Mouse (Mus musculus) liver, embryonic 14.5 days (tissue): Measurements from ENCODE around the gene Ppm1m.

Experiments
- CTCF ChIP-seq: IDR thresholded peaks from 2 replicates; pipeline ENCODE4 v1.5.1; 2016; ENCODE audit warnings: antibody characterized with exemption, low read depth, control low read depth
- EP300 ChIP-seq: IDR thresholded peaks from 2 replicates; pipeline ENCODE4 v1.6.1; 2016; ENCODE audit warnings: antibody characterized with exemption, low read depth

- peak; percentile 17; the same call in 1 of the 2 replicates for TF ChIP-seq CTCF
- TF ChIP-seq EP300: no peak
Measured at GRCm38 (mm10) chr9:106159784-106160301, 39.7 kb downstream of the Ppm1m start.
